Mouse (Mus musculus) CH12.LX (cell line): ENCODE data around the gene Col27a1. TPM values are rescaled to one million over a fixed set of nuclear protein-coding genes. Genes with fewer than 3 reads are reported as not detected.

Experiments used
- DNase-seq: peaks from one replicate; pipeline ENCODE4 v3.0.0-alpha.2; 2013; ENCODE audit errors: extremely low read depth
- H3K27ac ChIP-seq: 2 replicates; pipeline ENCODE4 v1.5.1; 2012; ENCODE audit warnings: low read depth, mild to moderate bottlenecking, control low read depth, moderate library complexity; ENCODE audit not compliant: insufficient read depth
- H3K27me3 ChIP-seq: replicated peaks from 2 replicates; pipeline ENCODE3; 2012; ENCODE audit warnings: inconsistent platforms
- H3K36me3 ChIP-seq, 2 experiments: replicated peaks in 1 of 2; 2 replicates each; pipeline versions ENCODE3 to v1.6.1; 2012; ENCODE audit warnings: inconsistent platforms in 1 of 2, low read length in 1 of 2, mild to moderate bottlenecking in 1 of 2, mixed read lengths in 1 of 2, moderate library complexity in 1 of 2; ENCODE audit not compliant: control insufficient read depth in 1 of 2, insufficient read depth in 1 of 2
- H3K4me1 ChIP-seq, 2 experiments: 2 replicates each; pipeline ENCODE4 v1.6.1; 2012; ENCODE audit warnings: inconsistent platforms in 1 of 2, moderate library complexity in 1 of 2; ENCODE audit not compliant: insufficient read depth in 2 of 2, control insufficient read depth in 1 of 2
- H3K4me2 ChIP-seq: 2 replicates; pipeline ENCODE4 v1.6.1; 2012; ENCODE audit warnings: low read depth, mild to moderate bottlenecking, control low read depth; ENCODE audit not compliant: poor library complexity, insufficient read depth, severe bottlenecking
- H3K4me3 ChIP-seq, 3 experiments: fragments of 150-350 bp in 1 of 3; sonication (generic) in 1 of 3; replicated peaks in 1 of 3; 2 replicates each; pipeline versions ENCODE3 to v1.5.1; 2011 to 2012; ENCODE audit warnings: low read depth in 2 of 3, low read length in 2 of 3, mild to moderate bottlenecking in 2 of 3, moderate library complexity in 2 of 3, control low read depth in 1 of 3, improper control_type of control experiment in 1 of 3, inconsistent platforms in 1 of 3, mixed read lengths in 1 of 3; ENCODE audit not compliant: poor library complexity in 1 of 3
- H3K79me2 ChIP-seq: replicated peaks from 2 replicates; pipeline ENCODE4 v1.6.1; 2012; ENCODE audit warnings: mild to moderate bottlenecking, moderate library complexity; ENCODE audit not compliant: control insufficient read depth, poor library complexity, insufficient read depth, severe bottlenecking; ENCODE audit errors: extremely low read depth
- H3K9ac ChIP-seq: 2 replicates; pipeline ENCODE4 v1.6.1; 2012; ENCODE audit warnings: low read depth, mild to moderate bottlenecking, control low read depth, moderate library complexity; ENCODE audit not compliant: insufficient read depth
- H3K9me3 ChIP-seq: replicated peaks from 2 replicates; pipeline ENCODE3; 2012; ENCODE audit warnings: low read length, inconsistent platforms, mixed read lengths
- BHLHE40 ChIP-seq: IDR thresholded peaks from 2 replicates; pipeline ENCODE4 v1.6.1; 2011; ENCODE audit warnings: mild to moderate bottlenecking, low read depth, low read length, improper control_type of control experiment
- CHD1 ChIP-seq: IDR thresholded peaks from 2 replicates; pipeline ENCODE4 v1.6.1; 2012; ENCODE audit warnings: low read depth, low read length, improper control_type of control experiment, inconsistent platforms
- CHD2 ChIP-seq: IDR thresholded peaks from 2 replicates; pipeline ENCODE4 v1.6.1; 2011; ENCODE audit warnings: low read length, improper control_type of control experiment
- CTCF ChIP-seq, 2 experiments: IDR thresholded peaks in 1 of 2; conservative IDR thresholded peaks in 1 of 2; 2 replicates each; pipeline ENCODE4 v1.5.1; 2011 to 2012; ENCODE audit warnings: low read depth in 2 of 2, low read length in 2 of 2, improper control_type of control experiment in 1 of 2, inconsistent platforms in 1 of 2, mild to moderate bottlenecking in 1 of 2, moderate library complexity in 1 of 2
- E2F4 ChIP-seq: IDR thresholded peaks from 2 replicates; pipeline ENCODE4 v1.6.1; 2011; ENCODE audit warnings: low read depth, low read length, improper control_type of control experiment; ENCODE audit not compliant: insufficient replicate concordance
- ELF1 ChIP-seq: IDR thresholded peaks from 2 replicates; pipeline ENCODE4 v1.6.1; 2014; ENCODE audit warnings: low read depth, mild to moderate bottlenecking, inconsistent platforms, low read length, improper control_type of control experiment
- EP300 ChIP-seq: IDR thresholded peaks from 2 replicates; pipeline ENCODE4 v1.6.1; 2011; ENCODE audit warnings: low read length, improper control_type of control experiment
- ETS1 ChIP-seq: conservative IDR thresholded peaks from 2 replicates; pipeline ENCODE4 v1.6.1; 2012; ENCODE audit warnings: low read depth, mild to moderate bottlenecking, inconsistent platforms, low read length, improper control_type of control experiment, moderate library complexity
- GABPA ChIP-seq: IDR thresholded peaks from 2 replicates; pipeline ENCODE4 v1.6.1; 2012; ENCODE audit warnings: low read depth, low read length, improper control_type of control experiment, inconsistent platforms; ENCODE audit not compliant: insufficient replicate concordance
- IRF4 ChIP-seq: IDR thresholded peaks from 2 replicates; pipeline ENCODE4 v1.6.1; 2014; ENCODE audit warnings: low read depth, mild to moderate bottlenecking, inconsistent platforms, low read length, improper control_type of control experiment
- JUN ChIP-seq: IDR thresholded peaks from 2 replicates; pipeline ENCODE4 v1.6.1; 2011; ENCODE audit warnings: low read depth, mild to moderate bottlenecking, low read length, improper control_type of control experiment, moderate library complexity; ENCODE audit not compliant: insufficient read depth
- KAT2A ChIP-seq: IDR thresholded peaks from 2 replicates; pipeline ENCODE4 v1.6.1; 2012; ENCODE audit warnings: low read length, improper control_type of control experiment, inconsistent platforms; ENCODE audit not compliant: insufficient replicate concordance
- MAZ ChIP-seq: IDR thresholded peaks from 2 replicates; pipeline ENCODE4 v1.6.1; 2012; ENCODE audit warnings: low read depth, mild to moderate bottlenecking, inconsistent platforms, low read length, improper control_type of control experiment, moderate library complexity
- MEF2A ChIP-seq: IDR thresholded peaks from 2 replicates; pipeline ENCODE4 v1.6.1; 2014; ENCODE audit warnings: low read depth, mild to moderate bottlenecking, inconsistent platforms, low read length, improper control_type of control experiment, borderline replicate concordance
- MXI1 ChIP-seq: IDR thresholded peaks from 2 replicates; pipeline ENCODE4 v1.6.1; 2011; ENCODE audit warnings: mild to moderate bottlenecking, low read depth, low read length, improper control_type of control experiment
- MYC ChIP-seq: IDR thresholded peaks from 2 replicates; pipeline ENCODE4 v1.6.1; 2011; ENCODE audit warnings: low read depth, mild to moderate bottlenecking, improper control_type of control experiment, low read length
- NELFE ChIP-seq: IDR thresholded peaks from 2 replicates; pipeline ENCODE4 v1.6.1; 2011; ENCODE audit warnings: low read depth, low read length, improper control_type of control experiment
- RAD21 ChIP-seq: IDR thresholded peaks from 2 replicates; pipeline ENCODE4 v1.6.1; 2011; ENCODE audit warnings: low read depth, mild to moderate bottlenecking, low read length, improper control_type of control experiment, moderate library complexity
- SIN3A ChIP-seq: IDR thresholded peaks from 2 replicates; pipeline ENCODE4 v1.6.1; 2012; ENCODE audit warnings: low read length, improper control_type of control experiment, inconsistent platforms
- SMC3 ChIP-seq: IDR thresholded peaks from 2 replicates; pipeline ENCODE4 v1.6.1; 2011; ENCODE audit warnings: low read depth, low read length, improper control_type of control experiment
- TCF12 ChIP-seq: IDR thresholded peaks from 2 replicates; pipeline ENCODE4 v1.6.1; 2014; ENCODE audit warnings: low read depth, mild to moderate bottlenecking, inconsistent platforms, low read length, improper control_type of control experiment
- UBTF ChIP-seq: IDR thresholded peaks from 2 replicates; pipeline ENCODE4 v1.6.1; 2012; ENCODE audit warnings: low read depth, mild to moderate bottlenecking, inconsistent platforms, low read length, improper control_type of control experiment, moderate library complexity
- USF1 ChIP-seq: IDR thresholded peaks from 2 replicates; pipeline ENCODE4 v1.6.1; 2014; ENCODE audit warnings: low read depth, mild to moderate bottlenecking, inconsistent platforms, low read length, improper control_type of control experiment
- USF2 ChIP-seq: conservative IDR thresholded peaks from 2 replicates; pipeline ENCODE4 v1.6.1; 2011; ENCODE audit warnings: low read depth, low read length, improper control_type of control experiment
- ZKSCAN1 ChIP-seq: IDR thresholded peaks from 2 replicates; pipeline ENCODE4 v1.6.1; 2012; ENCODE audit warnings: low read depth, inconsistent platforms, low read length, improper control_type of control experiment, borderline replicate concordance
- dilution Hi-C: fragments of 300-500 bp; cut with MboI; formaldehyde crosslinking; loops from 2 replicates; pipeline ENCODE4 v1.14.3; 2020; ENCODE audit warnings: low sequenced_read_pairs; ENCODE audit not compliant: extremely low pct_unique_long_range_greater_than_20kb, extremely low pct_ligation_motif_present
- in situ Hi-C: fragments of 300-500 bp; cut with MboI; formaldehyde crosslinking; loops from 3 replicates; pipeline ENCODE4 v1.14.3; 2019; ENCODE audit warnings: low sequenced_read_pairs, low pct_ligation_motif_present, low pct_unique_long_range_greater_than_20kb, mixed read lengths
- polyA plus RNA-seq: library from polyadenylated mRNA; unstranded; fragments of >175 nt; gene quantifications from 2 replicates; pipeline ENCODE4 v1.2.1, GENCODE M21; 2012; ENCODE audit warnings: low read depth; ENCODE audit not compliant: insufficient read length
- total RNA-seq, 2 experiments: library from RNA; depleted of rRNA; stranded (reverse); fragments of 300-350 nt in 1 of 2; fragments of >200 nt in 1 of 2; gene quantifications; 2 replicates each; pipeline ENCODE4 v1.2.3; 2012 to 2014

Gene Col27a1
- total and polyA plus RNA-seq, 3 experiments, result 0.04 to 0.05 TPM; not detected in 1

DNA sequence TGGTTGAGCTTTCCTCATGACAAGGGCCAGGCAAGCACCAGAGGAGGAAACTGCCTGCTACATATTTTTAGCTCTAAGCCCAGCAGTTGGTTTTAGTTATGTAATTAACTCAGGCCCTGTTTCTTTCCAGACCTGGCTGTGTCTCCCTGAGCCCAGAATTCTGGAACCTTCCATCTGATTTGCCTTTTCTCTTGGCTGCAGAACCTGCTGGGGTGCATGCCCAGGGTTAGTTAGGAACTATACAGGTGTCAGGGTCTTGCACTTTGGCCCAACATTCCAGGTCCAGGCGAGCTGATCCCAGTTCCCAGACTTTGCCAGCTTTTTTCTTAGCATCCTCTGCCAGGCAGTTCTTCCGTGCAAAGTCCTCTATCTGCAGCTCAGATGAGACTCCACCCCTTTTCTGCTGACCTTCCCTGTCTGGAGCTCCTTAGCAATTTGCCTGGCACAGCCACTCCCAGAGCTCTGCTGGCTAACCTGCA, 18.8 kb downstream of the Col27a1 start:
- DNase-seq, result no peak
- in situ Hi-C loops (no loop called here), dilution Hi-C loops (no loop called here)
- no peaks in the 10 kb centered on the region for H3K36me3 ChIP-seq
- H3K4me3 ChIP-seq, result no peak overlapping the region
- no peak overlapping the region for H3K4me2 ChIP-seq
- no peaks in the 10 kb centered on the region for H3K9me3 ChIP-seq
- H3K27me3 ChIP-seq, result peaks cover 93% of the 10 kb centered on the region
- 0 out of 4 replicates have a peak, but pooled peaks cover 0 to 2% of the 10 kb centered on the region in 2 experiments for H3K4me1 ChIP-seq
- no peaks in the 10 kb centered on the region for H3K79me2 ChIP-seq
- H3K9ac ChIP-seq, result no peak overlapping the region
- TF ChIP-seq SIN3A, result no peak
- no peak for TF ChIP-seq IRF4
- no peak for TF ChIP-seq MXI1
- TF ChIP-seq CHD1, result no peak
- no peak for TF ChIP-seq MEF2A
- TF ChIP-seq E2F4, result no peak
- TF ChIP-seq MYC, result no peak
- no peak for TF ChIP-seq RAD21
- no peak for TF ChIP-seq GABPA
- TF ChIP-seq USF1, result no peak
- no peak overlapping the region for H3K27ac ChIP-seq

DNA sequence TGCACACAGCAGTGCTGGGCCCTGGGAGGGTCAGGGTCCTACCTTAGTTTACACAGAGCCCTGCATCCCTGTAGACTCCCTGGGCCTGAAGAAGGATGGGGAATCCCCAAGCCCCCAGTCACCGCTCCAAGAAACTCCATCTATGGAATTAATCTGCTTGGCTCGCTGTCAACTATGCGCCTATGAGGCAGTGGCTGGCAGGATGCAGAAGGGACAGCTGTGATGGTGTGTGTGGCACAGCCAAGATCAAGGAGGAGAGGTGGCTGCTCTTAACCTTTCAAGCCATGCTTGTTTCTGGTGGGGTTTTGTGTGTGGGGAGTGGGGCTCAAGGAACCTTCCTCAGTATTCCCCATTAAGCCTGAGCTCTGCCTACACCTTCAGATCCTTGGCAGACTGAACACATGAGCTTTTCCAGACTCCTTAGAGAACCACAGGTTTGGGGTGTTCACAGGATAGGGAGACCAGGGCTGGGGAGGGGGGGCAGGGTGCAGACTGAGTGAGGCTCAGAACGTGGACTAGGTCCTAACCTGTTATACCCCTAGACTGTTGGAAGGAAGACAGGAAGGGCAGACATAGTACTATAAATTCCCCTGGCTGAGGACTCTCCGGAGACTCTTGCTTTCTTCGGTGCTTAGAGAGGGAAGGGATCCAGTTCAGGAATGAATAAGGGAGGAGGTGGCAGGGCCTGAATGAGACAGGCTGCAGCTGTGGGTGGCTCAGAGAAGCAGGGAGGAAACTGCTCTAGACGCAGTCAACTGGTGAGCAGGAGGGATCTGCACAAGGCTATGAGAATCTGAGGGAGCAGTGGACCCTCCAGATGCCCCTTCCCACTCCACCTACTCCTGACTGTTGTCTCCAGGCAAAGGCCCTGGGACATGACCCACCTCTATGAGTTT, 20.0 kb downstream of the Col27a1 start:
- Histone ChIP-seq H3K79me2 (no peaks in the 10 kb centered on the region), H3K36me3 (no peaks in the 10 kb centered on the region), H3K27ac (no peak overlapping the region), H3K9me3 (no peaks in the 10 kb centered on the region), H3K9ac (no peak overlapping the region), H3K27me3 (peaks cover 96% of the 10 kb centered on the region), H3K4me2 (no peak overlapping the region), H3K4me1 (0 out of 4 replicates have a peak, but pooled peaks cover 0 to 2% of the 10 kb centered on the region in 2 experiments), H3K4me3 (no peak overlapping the region)
- no peak for TF ChIP-seq MAZ
- TF ChIP-seq EP300, result no peak
- no peak for TF ChIP-seq UBTF
- no peak for TF ChIP-seq NELFE
- no peak for TF ChIP-seq ZKSCAN1
- no peak for TF ChIP-seq JUN
- no peak for TF ChIP-seq MYC
- TF ChIP-seq E2F4, result no peak
- TF ChIP-seq BHLHE40, result no peak
- TF ChIP-seq KAT2A, result no peak
- TF ChIP-seq TCF12, result no peak
- TF ChIP-seq MXI1, result no peak
- TF ChIP-seq USF1, result no peak
- TF ChIP-seq USF2, result no peak
- TF ChIP-seq CTCF (conservative IDR thresholded peaks at IDR 0.05 in 1 of 2, IDR thresholded peaks at IDR 0.05 in 1 of 2; ENCODE audit: low read depth in 2 of 2, low read length in 2 of 2), result no peak
- no peak for TF ChIP-seq ELF1
- no peak for TF ChIP-seq ETS1
- TF ChIP-seq CHD2, result no peak
- TF ChIP-seq SMC3, result no peak
- TF ChIP-seq SIN3A, result no peak
- dilution Hi-C loops, result no loop called here
- in situ Hi-C loops, result no loop called here
- no peak for DNase-seq
